Mouse (Mus musculus) heart, postnatal 0 days (tissue): Measurements from ENCODE around the gene Slc52a3.

Experiments
- CTCF ChIP-seq: IDR thresholded peaks from 2 replicates; pipeline ENCODE4 v1.5.1; 2016; ENCODE audit warnings: antibody characterized with exemption, control low read depth, low read depth
- EP300 ChIP-seq: IDR thresholded peaks from 2 replicates; pipeline ENCODE4 v1.6.1; 2016; ENCODE audit warnings: antibody characterized with exemption, low read depth

DNA sequence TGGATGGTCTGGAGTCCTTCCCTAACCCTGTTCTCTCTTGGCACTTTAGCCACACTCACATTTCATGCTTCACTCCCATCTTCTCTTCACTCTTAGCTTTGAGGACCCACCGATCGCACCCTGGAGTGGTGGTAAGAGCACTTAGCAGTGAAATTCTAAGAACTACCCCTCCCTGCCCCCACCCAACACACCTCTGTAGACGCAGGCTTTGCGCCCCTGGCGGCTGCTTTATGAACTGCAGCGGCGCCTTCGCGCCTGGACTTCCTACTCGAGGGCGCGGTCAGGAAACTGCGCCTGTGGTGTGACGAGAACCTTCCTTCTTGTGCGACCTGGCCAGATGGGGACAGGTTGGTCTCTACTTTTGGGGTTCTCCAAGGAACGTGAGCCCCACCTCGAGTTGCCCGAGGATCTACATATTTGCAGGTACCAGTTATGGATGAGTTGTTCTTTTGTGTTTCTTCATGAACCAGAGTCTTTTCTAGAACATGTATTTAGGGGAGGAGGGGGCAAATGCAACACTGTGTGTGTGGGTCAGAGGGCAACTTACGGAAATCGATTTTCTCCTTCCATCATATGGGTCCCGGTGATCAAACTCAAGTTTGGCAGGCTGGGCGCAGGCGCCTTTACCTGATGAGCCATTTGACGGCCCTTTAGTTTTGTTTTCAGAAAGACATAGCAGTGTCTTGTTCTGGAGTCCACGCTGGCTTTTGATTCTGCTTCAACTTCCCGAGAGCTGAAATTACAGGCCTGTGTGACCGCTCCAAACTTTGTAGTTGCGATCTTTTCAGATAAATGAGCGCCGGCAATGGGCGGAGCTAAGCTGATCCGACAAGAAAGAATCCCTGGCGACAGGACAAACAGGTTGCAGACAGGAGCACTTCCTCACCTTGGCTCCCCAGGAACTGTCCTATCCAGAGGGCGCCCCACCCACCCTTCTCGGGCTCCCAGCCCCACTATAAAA is at the start of gene Slc52a3:
- TF ChIP-seq CTCF (peak; percentile 86), EP300 (no peak)
